Mouse (Mus musculus): ENCODE results near the gene Kdm1b.

Kdm1b gene

GRCm38 (mm10) chr13:47043030-47043680 lies at the start of gene Kdm1b:
Gene Kdm1b, plus strand, starts transcription at chr13:47043499.
- DNase-seq (ENCODE audit: low spot score), result peak; percentile 96

- no peak for DNase-seq (ENCODE audit: low spot score)
These were observed 45.9 kb upstream of the Kdm1b start for GRCm38 (mm10) chr13:46997355-46997754.

GRCm38 (mm10) chr13:46999498-46999897 lies 43.8 kb upstream of the Kdm1b start:
- no peak for DNase-seq (ENCODE audit: low spot score)

- no peak for DNase-seq (ENCODE audit: low spot score)
These were observed 41.7 kb upstream of the Kdm1b start for GRCm38 (mm10) chr13:47001590-47001989.

DNA sequence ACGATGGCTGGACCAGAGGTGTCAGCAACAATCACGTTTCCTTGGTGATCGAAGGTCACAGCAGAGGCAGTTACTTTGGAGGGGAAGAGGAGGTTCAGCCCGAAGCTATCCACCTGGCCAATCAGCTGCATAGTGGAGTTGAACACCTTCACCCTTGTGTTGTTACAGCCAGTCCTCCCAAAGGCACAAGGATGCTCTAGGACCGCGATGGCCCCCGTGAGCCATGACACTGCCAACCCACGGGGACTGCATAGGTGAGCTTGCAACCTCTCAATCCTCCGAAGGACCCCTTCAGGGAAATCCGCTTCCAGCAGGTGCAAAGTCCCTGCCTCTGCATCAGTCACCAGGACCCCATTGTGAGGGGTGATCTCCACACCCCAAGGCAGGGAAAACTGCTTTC lies 29.6 kb upstream of the Kdm1b start:
- no peak for DNase-seq (ENCODE audit: low spot score)

DNA sequence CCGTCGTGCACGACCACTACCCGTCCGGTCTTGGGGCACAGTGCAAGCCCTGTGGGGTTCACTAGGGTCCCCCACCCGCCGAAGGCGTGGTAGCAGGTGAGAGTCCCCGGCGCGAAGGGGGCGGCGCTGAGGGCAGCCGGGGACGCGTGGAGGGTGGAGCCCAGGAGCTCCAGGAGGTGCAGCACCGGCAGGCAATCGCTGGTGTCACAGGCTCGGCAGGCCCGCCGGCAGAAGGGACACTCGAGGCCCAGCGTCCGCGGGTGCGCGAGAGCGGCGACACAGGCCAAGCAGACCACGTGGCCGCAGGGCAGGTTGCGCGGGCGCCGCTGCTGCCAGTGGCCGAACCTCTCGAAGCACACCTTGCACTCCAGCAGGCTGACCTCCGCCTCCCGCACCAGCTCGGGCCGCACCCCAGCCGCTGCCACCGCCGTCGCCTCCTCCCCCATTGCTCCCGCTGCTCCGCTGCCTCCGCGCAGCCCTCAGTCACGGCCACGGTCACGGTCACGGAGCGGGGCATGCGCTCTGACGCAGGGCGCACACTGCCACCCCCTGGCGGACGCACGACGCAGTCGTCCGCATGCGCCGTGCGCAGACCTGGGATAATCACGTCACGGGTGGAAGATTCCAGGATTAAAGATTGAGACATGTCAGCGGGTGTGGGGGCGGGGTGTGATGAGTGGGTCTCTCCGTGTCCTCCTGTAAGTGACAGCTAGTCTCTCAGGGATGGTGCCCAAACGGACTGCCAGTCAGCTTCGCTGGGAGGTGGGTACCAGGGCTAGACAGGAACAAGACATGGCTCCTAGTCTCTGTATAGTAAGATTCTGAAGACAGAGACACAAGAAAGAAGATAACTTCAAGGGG lies 28.7 kb upstream of the Kdm1b start, which contains the start of gene Nhlrc1:
TSS of gene Nhlrc1 (minus strand) at position 517 of the 861 bp plus-strand sequence.
- peak; percentile 63 for DNase-seq (ENCODE audit: low spot score)

GRCm38 (mm10) chr13:47015195-47015501 lies 28.2 kb upstream of the Kdm1b start:
- no peak for DNase-seq (ENCODE audit: low spot score)

DNA sequence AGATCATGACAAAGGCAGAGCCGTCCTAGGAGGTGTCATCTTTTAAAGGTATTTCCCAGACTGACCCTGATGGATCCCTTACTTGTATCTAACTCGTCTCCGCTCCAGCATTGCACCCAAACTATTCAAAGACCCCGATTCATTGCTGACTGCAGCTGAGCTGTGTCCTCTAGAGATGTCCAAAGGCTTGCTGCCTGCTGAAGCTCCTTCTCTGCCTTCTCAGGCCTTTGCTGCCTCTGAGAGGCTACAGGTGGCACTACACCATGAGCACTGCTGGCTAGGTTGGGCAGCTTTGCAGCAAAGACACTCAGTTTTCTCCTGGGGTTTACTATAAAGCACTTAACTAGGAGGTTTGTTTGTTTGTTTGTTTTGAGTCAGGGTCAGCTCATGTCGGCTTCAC lies 26.0 kb upstream of the Kdm1b start:
- DNase-seq (ENCODE audit: low spot score), result peak; percentile 29

DNA sequence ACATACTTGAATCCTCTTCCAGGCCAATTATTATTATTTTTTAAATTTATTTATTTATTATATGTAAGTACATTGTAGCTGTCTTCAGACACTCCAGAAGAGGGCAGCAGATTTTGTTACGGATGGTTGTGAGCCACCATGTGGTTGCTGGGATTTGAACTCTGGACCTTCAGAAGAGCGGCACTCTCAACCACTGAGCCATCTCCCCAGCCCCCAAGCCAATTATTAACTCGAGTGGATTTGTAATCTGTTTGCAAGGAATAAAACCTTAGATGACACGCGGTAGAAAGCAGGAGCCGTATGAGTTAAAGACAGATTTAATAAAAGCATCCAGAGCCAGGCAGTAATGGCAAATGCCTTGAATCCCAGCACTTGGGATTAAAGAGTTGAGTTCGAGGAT lies 23.5 kb upstream of the Kdm1b start:
- DNase-seq (ENCODE audit: low spot score), result no peak

DNA sequence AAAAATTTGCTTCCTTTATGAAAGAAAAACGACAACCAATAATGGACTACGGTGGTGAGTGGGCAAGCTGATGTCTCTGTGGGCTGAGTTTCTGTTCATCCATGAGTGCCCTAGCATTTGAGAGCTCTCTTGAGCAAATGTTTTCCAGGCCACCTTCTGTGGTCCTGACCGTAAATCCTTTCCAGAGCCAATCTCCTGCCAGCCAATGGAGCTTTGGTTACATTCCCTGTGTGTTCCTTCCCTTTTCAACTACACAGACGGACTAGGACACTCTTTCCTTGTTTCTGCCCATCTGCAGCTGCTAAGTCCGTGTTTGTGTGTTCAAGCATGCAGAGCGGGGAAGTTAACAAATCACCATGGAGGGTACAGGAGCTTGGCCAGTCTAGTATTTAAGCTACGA lies 22.5 kb upstream of the Kdm1b start:
- DNase-seq (ENCODE audit: low spot score), result no peak

DNA sequence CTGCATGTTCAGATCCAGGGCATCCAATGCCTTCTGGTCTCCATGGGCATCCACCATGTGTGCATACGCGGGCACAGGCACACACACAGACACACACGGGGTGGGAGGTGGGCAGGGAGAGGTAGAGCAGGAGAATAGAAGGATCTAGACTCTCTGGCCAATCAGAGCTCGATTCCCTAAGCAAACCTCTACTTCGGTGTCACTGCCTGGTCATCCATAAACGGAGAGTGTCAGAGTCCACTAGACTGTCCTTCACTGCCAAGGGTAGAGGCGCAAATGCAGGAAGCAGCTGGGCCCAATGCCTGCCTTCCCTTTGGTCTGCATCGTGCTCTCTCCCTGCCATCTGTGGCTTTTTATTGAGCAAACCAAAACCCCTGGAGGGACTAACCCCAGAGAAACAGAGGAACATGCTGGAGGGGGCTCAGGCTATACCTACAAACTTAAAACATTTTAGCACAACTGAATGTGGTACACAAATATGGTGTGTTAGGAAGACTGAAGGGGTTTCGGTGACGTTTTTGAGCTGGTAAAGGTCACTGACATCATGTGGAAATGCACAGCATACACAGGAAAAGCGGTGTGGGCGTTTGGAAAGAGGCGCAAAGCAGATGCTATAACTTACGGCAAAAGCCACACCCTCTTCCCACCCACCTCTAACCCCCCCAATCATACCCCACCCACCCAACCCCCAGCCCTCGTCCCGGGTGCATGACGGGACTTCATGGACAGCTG lies 12.8 kb upstream of the Kdm1b start:
- no peak for DNase-seq (ENCODE audit: low spot score)

DNA sequence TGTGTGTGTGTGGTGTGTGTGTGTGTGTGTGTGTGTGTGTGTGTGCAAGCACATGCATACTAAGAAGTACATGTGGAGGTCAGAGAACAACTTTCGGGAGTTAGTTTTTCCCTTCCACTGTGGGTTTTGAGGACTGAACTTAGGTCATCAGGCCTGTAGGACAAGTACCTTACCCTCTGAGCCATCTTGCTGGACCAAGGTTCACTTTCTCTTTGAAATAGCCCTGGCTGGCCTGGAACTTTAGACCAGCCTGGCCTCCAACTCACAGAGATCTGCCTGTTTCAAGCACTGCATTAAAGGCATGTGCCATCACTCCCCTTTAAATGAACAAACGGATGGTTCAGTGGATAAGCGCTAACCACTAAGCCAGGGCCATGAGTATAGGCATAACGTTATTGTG lies 9.7 kb upstream of the Kdm1b start:
- DNase-seq (ENCODE audit: low spot score), result no peak

- no peak for DNase-seq (ENCODE audit: low spot score)
These were observed 5.4 kb upstream of the Kdm1b start for GRCm38 (mm10) chr13:47037946-47038345.

GRCm38 (mm10) chr13:47040061-47040460 lies 3.2 kb upstream of the Kdm1b start:
- no peak for DNase-seq (ENCODE audit: low spot score)

DNA sequence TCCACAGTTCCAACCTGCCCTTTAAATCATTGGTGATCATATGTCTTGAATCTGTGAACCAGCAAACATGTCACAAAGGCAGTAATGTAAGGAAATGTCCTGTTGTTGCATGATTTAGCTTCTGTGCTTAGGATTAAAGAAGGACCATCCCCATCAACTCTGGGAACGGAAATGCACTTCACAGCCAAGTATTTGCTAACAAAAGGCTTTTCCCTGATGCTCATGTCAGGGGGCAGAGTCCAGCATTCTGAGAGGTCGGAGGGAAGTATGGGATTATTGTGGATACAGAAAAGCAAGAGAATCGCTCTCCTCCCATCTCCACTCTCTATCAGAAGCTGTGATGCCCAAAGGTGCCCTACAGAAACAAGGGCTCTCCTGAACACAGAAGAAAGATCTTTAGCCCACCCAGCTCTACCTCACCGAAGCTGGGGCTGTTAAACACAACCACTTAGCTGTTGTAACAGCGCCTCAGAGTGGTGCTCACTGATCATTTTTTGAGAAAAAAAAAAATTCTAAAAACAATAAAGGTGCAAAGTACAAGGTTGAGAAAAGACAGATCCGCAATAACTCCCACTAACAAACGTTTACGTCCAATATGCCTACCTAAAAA lies 1.2 kb upstream of the Kdm1b start:
- DNase-seq (ENCODE audit: low spot score), result no peak

DNA sequence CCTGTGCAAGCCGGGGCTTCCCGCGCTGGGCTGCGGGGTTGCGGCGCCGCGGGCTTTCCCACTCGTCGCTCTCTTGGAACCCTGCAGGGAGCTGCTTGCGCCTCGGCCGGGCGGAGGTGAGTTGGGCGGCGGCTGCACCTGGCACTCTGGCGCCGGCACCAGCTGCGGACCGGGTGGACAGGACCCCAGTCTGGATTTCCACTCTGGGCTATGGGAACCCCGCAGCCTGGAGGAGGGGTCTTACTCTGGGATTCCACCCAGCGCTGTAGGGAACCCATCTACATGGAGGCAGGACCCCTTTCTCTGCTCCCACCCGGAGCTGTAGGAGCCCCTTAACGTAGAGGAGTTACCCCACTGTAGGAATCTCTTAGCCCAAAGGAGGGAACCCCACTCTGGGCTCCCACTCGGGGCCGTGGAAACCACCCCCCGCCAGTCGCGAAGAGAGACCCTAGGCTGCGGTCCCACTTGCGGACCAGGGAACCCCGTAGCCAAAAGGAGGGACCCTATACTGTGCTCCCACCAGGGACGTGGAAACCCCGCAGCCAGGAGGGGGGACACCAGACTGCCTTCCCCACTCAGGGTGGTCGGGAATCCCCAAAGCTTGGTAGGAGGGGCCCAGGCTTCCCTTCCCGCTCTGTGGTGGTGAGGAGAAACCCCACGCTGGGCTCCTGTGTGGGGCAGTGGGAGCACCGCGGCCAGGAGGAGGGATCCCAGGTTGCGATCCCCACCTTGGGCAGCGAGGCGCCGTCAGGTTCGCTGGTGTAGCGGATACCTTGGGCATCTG lies 726 bp downstream of the Kdm1b start:
- DNase-seq (ENCODE audit: low spot score), result no peak

DNA sequence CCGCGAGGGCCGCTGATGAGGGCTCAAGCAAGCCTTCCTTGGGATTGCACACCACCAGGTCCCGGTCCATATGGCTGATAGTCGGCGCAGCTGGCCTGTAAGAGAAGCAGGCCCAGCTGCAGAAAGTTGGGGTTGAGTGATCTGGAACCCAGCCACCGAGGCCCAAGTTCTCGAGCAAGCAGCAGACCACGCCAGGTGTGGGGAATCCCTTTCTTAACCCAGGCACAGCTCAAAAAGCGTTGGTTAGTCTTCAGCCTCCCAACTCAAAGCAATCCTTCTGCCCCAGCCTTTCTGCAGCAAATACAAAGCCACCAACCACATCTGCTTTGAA lies 1.3 kb downstream of the Kdm1b start, which contains the start of gene Tpmt:
TSS of gene Tpmt (minus strand) at position 121 of the 331 bp plus-strand sequence.
- no peak for DNase-seq (ENCODE audit: low spot score)

GRCm38 (mm10) chr13:47047996-47048395 lies 4.7 kb downstream of the Kdm1b start:
- no peak for DNase-seq (ENCODE audit: low spot score)

DNA sequence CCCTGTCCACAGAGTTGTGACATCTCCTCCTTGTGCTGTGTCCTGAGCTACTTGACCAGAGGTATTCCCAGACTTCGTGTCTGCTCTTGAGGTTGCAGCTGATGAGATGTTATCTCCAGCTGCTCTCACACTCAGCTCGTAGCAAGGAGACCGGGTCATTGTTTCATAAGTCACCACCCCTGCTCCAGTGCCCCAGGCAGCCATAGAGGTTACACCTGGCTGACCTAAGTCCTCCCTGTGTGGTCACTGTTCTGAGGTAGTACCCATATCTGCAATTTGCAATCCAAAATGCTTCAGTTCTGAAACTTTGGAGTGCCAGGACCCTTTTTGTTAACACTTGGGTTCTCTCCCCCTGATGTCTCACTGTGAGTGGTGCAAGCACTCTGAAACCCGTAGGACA lies 6.7 kb downstream of the Kdm1b start:
- DNase-seq (ENCODE audit: low spot score), result no peak

GRCm38 (mm10) chr13:47053971-47054370 lies 10.7 kb downstream of the Kdm1b start:
- DNase-seq (ENCODE audit: low spot score), result no peak

GRCm38 (mm10) chr13:47056126-47056525 lies 12.8 kb downstream of the Kdm1b start:
- DNase-seq (ENCODE audit: low spot score), result no peak

- DNase-seq (ENCODE audit: low spot score), result no peak
These were observed 13.5 kb downstream of the Kdm1b start for GRCm38 (mm10) chr13:47056781-47057180.

All from layer of hippocampus, adult 9-10 months (tissue).